Mouse (Mus musculus) E14TG2a.4 (cell line): ENCODE results near the gene Usp34.

Experiments
- CTCF ChIP-seq: conservative IDR thresholded peaks from 2 replicates; pipeline ENCODE4 v1.5.1; 2014; ENCODE audit warnings: low read length
- NANOG ChIP-seq: IDR thresholded peaks from 2 replicates; pipeline ENCODE4 v1.6.1; 2014; ENCODE audit warnings: borderline replicate concordance, low read length, mixed read lengths
- POU5F1 ChIP-seq: IDR thresholded peaks from 2 replicates; pipeline ENCODE4 v1.6.1; 2014; ENCODE audit warnings: low read length, borderline replicate concordance

GRCm38 (mm10) chr11:23372490-23372889, 65.8 kb downstream of the Usp34 start:
- TF ChIP-seq CTCF, result no peak
- no peak for TF ChIP-seq POU5F1
- no peak for TF ChIP-seq NANOG
